Mouse (Mus musculus): ENCODE results near the gene Tjp1.

DNA sequence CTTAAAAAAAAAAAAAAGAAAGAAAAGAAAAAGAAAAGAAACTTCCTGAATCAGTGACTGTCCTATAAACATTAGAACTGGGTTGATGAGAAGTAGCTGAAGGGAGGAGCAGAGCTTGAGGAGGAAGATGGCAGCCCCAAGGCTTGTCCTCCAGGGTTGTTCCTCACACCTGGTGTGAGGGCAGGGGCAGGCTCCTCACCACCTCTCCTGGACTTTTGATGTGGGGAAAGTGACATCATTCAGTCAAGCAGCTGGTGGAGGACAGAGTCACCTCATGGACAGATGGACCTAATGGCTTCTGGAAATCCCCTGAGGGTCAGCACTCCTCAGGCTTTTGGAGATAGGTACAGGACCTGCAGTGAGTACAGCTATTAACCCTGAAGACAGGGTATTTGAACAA is 126.0 kb downstream of the Tjp1 start:
- TF ChIP-seq CTCF (conservative IDR thresholded peaks at IDR 0.05; ENCODE audit: insufficient read depth, insufficient read length, low read depth, low read length) (no peak), POLR2A (IDR thresholded peaks at IDR 0.05; ENCODE audit: low read depth, low read length) (no peak)
